Mouse (Mus musculus) neural tube, embryonic 14.5 days (tissue): ENCODE results near the gene Dcaf7. TPM values are rescaled to one million over a fixed set of nuclear protein-coding genes. Genes with fewer than 3 reads are reported as not detected.
"Not testable (repeated sequence)": the region's sequence is repeated elsewhere in the genome, so short reads cannot be mapped to it uniquely, and the experiment has no call there.

Experiments
- ATAC-seq: fragments of 200-750 bp; cut with Nextera tagmentation; 2 replicates; pipeline ENCODE4 v1.8.0; 2017; ENCODE audit warnings: low read depth, mild to moderate bottlenecking, moderate TSS enrichment, moderate library complexity
- H3K27ac ChIP-seq: fragments of 300-500 bp; sonication (generic); 2 replicates; pipeline ENCODE4 v1.5.1; 2014; ENCODE audit warnings: low read depth, mild to moderate bottlenecking, control low read depth, low read length, moderate library complexity, mixed read lengths
- H3K27me3 ChIP-seq: fragments of 300-500 bp; sonication (generic); 2 replicates; pipeline ENCODE4 v1.6.1; 2014; ENCODE audit warnings: low read length; ENCODE audit not compliant: control insufficient read depth, insufficient read depth
- H3K36me3 ChIP-seq: fragments of 300-500 bp; sonication (generic); 2 replicates; pipeline ENCODE4 v1.6.1; 2014; ENCODE audit warnings: low read length, mixed read lengths; ENCODE audit not compliant: control insufficient read depth, insufficient read depth
- H3K4me1 ChIP-seq: fragments of 300-500 bp; sonication (generic); 2 replicates; pipeline ENCODE4 v1.6.1; 2014; ENCODE audit warnings: low read length; ENCODE audit not compliant: control insufficient read depth, insufficient read depth
- H3K4me2 ChIP-seq: fragments of 300-500 bp; sonication (generic); 2 replicates; pipeline ENCODE4 v1.6.1; 2014; ENCODE audit warnings: mild to moderate bottlenecking, low read depth, low read length, control low read depth
- H3K4me3 ChIP-seq: fragments of 300-500 bp; sonication (generic); 2 replicates; pipeline ENCODE4 v1.5.1; 2014; ENCODE audit warnings: low read depth, low read length, control low read depth, mixed read lengths
- H3K9ac ChIP-seq: fragments of 300-500 bp; sonication (generic); replicated peaks from 2 replicates; pipeline ENCODE4 v1.6.1; 2014; ENCODE audit warnings: low read depth, mild to moderate bottlenecking, control low read depth, low read length, mixed read lengths
- H3K9me3 ChIP-seq: fragments of 300-500 bp; sonication (generic); 2 replicates; pipeline ENCODE4 v1.6.1; 2016; ENCODE audit warnings: low read length; ENCODE audit not compliant: control insufficient read depth
- WGBS: fragments of 180-500 bp; shearing (Covaris S2); extraction: QIAGEN DNeasy Blood & Tissue Kit; methylation state at CpG from one replicate; pipeline ENCODE4 v1.1.7; 2014; 5-methylcytosine and 5-hydroxymethylcytosine counted together
- polyA plus RNA-seq: library from polyadenylated mRNA; unstranded; fragments of >200 nt; fragmentation: Nextera tagmentation; extraction: Ambion mirVana; gene quantifications from 2 replicates; pipeline ENCODE4 v1.2.1, GENCODE M21; 2014

The Dcaf7 gene
- polyA plus RNA-seq, 1 experiment from 2014 or later, result 143 TPM

DNA sequence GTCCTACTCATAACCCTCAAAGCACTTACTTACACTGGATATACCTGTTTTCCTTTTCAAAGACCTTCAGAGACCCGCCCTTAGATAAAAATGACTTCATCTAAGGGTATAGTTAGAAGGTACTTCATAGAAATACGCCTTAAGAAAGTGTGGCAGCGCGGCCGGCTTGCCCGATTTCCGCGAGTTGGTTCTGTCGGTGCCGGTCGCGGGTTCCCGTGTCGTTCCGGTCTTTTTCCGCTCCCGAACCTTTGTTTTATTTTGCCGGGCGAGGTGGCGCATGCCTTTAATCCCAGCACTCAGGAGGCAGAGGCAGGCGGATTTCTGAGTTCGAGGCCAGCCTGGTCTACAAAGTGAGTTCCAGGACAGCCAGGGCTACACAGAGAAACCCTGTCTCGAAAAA lies 29.9 kb downstream of the Dcaf7 start:
- H3K36me3 ChIP-seq, ATAC-seq, H3K4me1 ChIP-seq, H3K9me3 ChIP-seq, H3K27ac ChIP-seq, H3K27me3 ChIP-seq: not testable (repeated sequence)
- Histone ChIP-seq H3K9ac (peak overlapping the region; percentile 74), H3K4me2 (peak overlapping the region; percentile 95), H3K4me3 (peak overlapping the region; percentile 72)
- WGBS, result 15% methylated on average over 23 of the region's 23 CpGs

DNA sequence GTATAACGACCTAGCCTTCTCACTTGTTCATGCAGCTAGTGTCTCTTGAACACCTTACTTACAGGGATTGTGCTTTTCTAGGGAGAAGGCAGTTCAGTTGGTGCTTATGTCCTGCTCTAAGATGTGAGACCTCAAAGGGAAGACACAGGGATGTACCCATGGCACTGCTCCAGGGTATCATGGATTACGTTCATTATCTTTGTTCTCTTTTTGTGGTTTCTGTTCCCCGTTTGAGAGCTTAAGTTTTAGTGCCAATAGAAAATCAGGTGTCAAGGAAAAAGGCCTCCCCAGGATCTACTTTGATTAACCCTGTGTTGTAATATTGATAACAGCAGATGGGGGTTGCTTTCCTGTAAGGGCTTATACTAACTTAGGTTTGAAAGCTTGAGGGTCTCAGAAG lies 37.1 kb downstream of the Dcaf7 start:
- H3K9me3 ChIP-seq, result no peaks in the 10 kb centered on the region
- no peak overlapping the region for H3K4me3 ChIP-seq
- no peak overlapping the region for H3K27ac ChIP-seq
- 87% methylated on average over 3 of the region's 3 CpGs for WGBS
- no peak overlapping the region for H3K9ac ChIP-seq
- H3K36me3 ChIP-seq, result 0 out of 2 replicates have a peak, but pooled peaks cover 6% of the 10 kb centered on the region
- no peak overlapping the region for H3K4me2 ChIP-seq
- no peaks in the 10 kb centered on the region for H3K27me3 ChIP-seq
- H3K4me1 ChIP-seq, result no peaks in the 10 kb centered on the region
- no peak for ATAC-seq

DNA sequence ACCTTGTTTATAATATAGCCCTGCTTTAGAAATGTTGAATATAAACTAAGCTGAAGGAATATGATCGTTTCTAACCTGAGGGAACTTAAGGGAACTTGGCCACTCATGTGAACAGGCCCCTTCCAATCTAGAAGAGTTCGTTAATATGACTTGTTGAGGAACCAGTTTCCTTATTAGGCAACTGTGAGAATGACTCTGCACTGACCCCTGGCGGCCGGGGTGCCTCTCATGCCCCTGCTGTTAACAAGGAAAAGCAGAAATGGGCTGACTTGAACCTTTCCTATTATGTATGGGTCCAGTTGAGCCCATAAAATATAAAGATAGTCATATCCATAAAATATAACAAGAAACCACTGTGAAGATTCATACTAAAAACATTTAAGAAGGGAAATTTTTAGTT lies 39.6 kb downstream of the Dcaf7 start:
- no peaks in the 10 kb centered on the region for H3K4me1 ChIP-seq
- no peak overlapping the region for H3K4me3 ChIP-seq
- no peak for ATAC-seq
- no peak overlapping the region for H3K27ac ChIP-seq
- no peak overlapping the region for H3K4me2 ChIP-seq
- H3K27me3 ChIP-seq, result no peaks in the 10 kb centered on the region
- H3K36me3 ChIP-seq, result 0 out of 2 replicates have a peak, but pooled peaks cover 6% of the 10 kb centered on the region
- H3K9me3 ChIP-seq, result no peaks in the 10 kb centered on the region
- WGBS, result 6% methylated on average over 4 of the region's 4 CpGs
- H3K9ac ChIP-seq, result no peak overlapping the region

DNA sequence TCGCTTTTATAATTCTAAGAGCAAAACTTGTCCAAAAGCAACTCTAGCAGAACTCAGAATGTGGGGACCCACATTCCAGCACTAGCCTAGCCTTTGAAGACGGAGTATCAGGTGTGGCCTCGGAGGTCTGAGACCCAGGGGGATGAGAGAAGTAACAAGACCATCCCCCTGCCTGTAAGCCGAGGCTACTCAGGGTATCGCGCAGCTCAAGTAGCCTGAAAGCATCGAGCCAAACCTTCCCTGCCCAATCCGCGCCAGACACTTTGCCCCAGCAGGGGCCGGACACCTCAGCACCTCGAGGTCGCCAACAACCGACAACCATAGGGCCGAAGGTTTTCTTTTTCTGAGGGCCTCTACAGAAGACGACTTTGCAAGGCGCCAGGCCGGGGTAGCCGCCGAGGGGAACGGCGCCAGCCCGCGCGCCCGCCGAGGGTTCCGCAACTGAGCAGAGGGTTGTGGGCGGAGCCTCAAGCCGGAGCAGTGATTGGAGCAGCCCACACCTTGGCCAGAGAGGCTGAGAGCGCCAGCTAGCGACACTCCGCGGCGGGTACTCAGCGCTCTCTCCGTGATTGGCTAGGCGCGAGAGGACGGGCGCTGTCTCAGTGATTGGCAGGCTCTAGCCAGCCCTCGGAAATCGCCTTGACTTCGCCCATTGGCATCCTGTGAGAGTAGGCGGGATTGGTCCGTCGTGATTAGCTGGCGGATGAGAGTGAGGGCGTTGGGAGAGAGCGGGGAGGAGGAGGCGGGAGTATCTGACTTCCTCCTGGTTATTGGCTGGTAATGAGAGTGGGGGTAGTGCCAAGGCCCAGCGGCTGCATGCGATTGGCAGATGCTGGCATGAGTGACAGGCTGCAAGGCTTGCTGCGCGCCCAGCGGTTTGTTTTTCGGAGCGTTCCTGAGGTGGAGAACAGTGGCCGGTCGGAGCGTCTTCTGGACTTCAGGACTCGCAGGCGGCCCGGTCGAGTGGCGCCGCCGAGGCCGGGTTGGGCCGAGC lies 47.3 kb downstream of the Dcaf7 start, which contains the start of gene Map3k3:
Gene Map3k3, plus strand, starts transcription at position 906 of the 994 bp plus-strand sequence.
- Histone ChIP-seq H3K9me3 (no peaks in the 10 kb centered on the region), H3K36me3 (no peaks in the 10 kb centered on the region), H3K4me1 (peaks cover 13% of the 10 kb centered on the region), H3K4me3 (peak within 1 kb of the TSS; percentile 99), H3K27ac (peak within 1 kb of the TSS; percentile 94), H3K4me2 (peak within 1 kb of the TSS; percentile 57), H3K9ac (peak within 1 kb of the TSS; percentile 83), H3K27me3 (no peaks in the 10 kb centered on the region)
- under 1% methylated on average over 60 of the region's 69 CpGs for WGBS
- ATAC-seq, result peak; percentile 99

DNA sequence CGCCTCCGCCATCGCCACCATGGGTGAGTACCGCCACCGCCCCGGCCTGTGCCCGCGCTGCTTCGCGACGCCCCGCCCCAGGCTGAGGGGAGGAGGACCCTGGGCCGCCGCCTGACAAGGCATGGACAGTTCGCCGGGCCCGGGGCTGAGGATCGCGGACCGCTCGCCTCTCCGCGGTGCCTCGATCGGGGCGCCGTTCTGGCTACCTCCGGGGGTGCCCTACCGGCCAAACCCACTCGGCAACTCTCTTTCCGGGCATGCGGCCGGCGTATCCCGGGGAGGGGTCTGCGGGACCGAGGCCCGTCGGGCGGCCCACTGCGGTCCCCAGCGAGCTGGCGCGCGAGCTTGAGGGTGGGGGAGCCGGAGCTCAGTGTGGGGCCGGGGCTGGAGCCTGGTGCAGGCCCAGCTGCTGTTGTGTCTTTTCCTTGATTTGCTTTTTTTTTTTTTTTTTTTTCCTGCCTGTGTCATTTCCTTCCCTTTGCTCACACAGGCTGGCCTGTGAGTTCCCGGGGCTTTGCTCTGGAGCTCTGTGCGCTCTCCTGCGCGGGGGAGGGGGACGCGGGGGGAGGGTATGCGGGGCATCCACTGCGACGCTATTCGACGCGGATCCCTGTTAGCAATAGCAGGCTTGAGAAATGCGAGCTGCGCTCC lies 48.4 kb downstream of the Dcaf7 start:
- Histone ChIP-seq H3K9me3 (no peaks in the 10 kb centered on the region), H3K4me3 (peak overlapping the region; percentile 99), H3K9ac (peak overlapping the region; percentile 83), H3K27me3 (no peaks in the 10 kb centered on the region), H3K36me3 (no peaks in the 10 kb centered on the region), H3K27ac (peak overlapping the region; percentile 94), H3K4me1 (peaks cover 13% of the 10 kb centered on the region), H3K4me2 (peak overlapping the region; percentile 57)
- under 1% methylated on average over 53 of the region's 61 CpGs for WGBS
- peak; percentile 57 for ATAC-seq

DNA sequence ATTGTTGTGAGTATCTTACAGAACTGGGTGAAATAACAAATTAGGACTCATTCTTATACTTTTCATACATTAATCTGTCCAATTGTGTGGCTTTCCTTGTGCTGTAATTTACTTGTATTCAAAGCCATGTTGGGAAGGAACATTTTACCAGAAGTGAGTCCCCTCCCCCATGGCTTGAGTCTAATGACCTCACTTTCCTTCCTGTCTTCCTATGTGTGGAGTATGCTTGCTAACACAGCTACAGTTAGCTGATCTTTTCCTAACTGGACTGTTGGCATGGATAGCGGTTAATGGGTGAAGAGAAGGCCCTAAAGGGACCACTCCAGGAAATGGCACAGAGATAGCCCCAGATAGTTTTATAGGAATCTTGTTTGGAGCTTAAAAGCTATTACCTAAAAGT lies 61.6 kb downstream of the Dcaf7 start:
- Histone ChIP-seq H3K4me2 (no peak overlapping the region), H3K4me1 (no peaks in the 10 kb centered on the region), H3K4me3 (no peak overlapping the region), H3K9ac (no peak overlapping the region), H3K27me3 (no peaks in the 10 kb centered on the region), H3K27ac (no peak overlapping the region), H3K9me3 (no peaks in the 10 kb centered on the region), H3K36me3 (0 out of 2 replicates have a peak, but pooled peaks cover 2% of the 10 kb centered on the region)
- no peak for ATAC-seq
- 87% methylated on average over 1 of the region's 1 CpGs for WGBS

DNA sequence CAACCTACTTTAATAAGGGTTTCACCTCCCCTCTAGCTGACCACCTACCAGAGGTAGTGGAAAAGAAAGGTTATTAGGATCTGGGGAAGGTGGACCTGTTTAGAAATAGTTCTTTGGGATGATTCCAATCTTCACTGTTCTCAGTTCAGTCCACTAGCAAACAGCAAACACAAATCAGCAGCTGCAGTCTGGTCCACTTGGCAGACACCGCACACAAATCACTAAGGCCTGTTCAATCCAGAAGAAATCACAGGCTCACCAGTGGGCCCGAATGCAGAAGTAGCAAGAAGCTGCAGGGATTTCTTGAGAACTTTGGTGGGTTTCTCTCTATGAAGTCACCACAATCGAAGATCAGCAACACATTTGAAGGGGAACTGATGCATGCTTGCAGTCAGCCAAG lies 66.2 kb downstream of the Dcaf7 start:
- 0 out of 2 replicates have a peak, but pooled peaks cover 2% of the 10 kb centered on the region for H3K36me3 ChIP-seq
- WGBS, result 88% methylated on average over 3 of the region's 3 CpGs
- ATAC-seq, result no peak
- no peak overlapping the region for H3K27ac ChIP-seq
- no peaks in the 10 kb centered on the region for H3K4me1 ChIP-seq
- no peak overlapping the region for H3K9ac ChIP-seq
- no peaks in the 10 kb centered on the region for H3K27me3 ChIP-seq
- H3K4me3 ChIP-seq, result no peak overlapping the region
- H3K9me3 ChIP-seq, result no peaks in the 10 kb centered on the region
- H3K4me2 ChIP-seq, result no peak overlapping the region

DNA sequence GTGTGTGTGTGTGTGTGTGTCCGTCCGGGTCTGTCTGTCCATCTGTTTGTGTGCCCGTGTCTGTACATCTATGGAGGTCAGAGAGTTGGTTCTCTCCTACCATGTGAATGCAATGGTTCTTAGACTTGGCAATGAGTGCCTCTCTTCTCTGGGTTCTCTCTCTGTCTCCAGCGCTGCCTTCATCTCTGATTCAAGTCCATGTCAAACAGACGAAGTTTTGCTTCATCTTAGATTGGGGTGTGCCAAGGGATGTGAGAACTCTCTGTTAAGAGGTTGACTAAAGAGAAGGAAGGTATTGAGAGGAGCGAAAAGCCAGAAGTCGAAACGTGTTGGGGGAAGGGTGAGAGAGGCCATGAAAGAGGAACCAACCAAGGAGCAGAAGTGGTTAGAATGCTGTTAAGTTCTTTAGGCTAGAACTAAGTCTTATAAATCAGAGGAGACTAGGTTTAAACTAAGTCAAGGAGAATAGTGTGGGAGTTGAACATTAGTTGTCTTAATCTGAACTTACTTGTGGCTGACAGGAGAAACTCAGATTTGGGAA lies 69.4 kb downstream of the Dcaf7 start:
- WGBS, result 92% methylated on average over 8 of the region's 8 CpGs
- H3K4me3 ChIP-seq, result no peak overlapping the region
- H3K27me3 ChIP-seq, result no peaks in the 10 kb centered on the region
- H3K36me3 ChIP-seq, result 0 out of 2 replicates have a peak, but pooled peaks cover 2% of the 10 kb centered on the region
- H3K9me3 ChIP-seq, result no peaks in the 10 kb centered on the region
- H3K4me2 ChIP-seq, result no peak overlapping the region
- H3K27ac ChIP-seq, result no peak overlapping the region
- no peaks in the 10 kb centered on the region for H3K4me1 ChIP-seq
- no peak overlapping the region for H3K9ac ChIP-seq
- ATAC-seq, result no peak
